Mouse (Mus musculus) forebrain, embryonic 16.5 days (tissue): ENCODE measurements at regions not wholly inside any gene's neighbourhood (a gene's known extent, or its start where the extent isn't known, plus 50 kb on each side); places are given as distances from the start of the nearest gene placed in this dataset.

ENCODE experiments used
- ATAC-seq: fragments of 200-750 bp; cut with Nextera tagmentation; 2 replicates; pipeline ENCODE4 v1.8.0; 2017; ENCODE audit warnings: mild to moderate bottlenecking, moderate library complexity
- H3K27ac ChIP-seq: fragments of 300-500 bp; sonication (generic); 2 replicates; pipeline ENCODE4 v1.5.1; 2014; ENCODE audit warnings: low read length, control low read depth
- H3K27me3 ChIP-seq: fragments of 300-500 bp; sonication (generic); replicated peaks from 2 replicates; pipeline ENCODE4 v1.6.1; 2014; ENCODE audit warnings: low read length; ENCODE audit not compliant: control insufficient read depth, insufficient read depth
- H3K36me3 ChIP-seq: fragments of 300-500 bp; sonication (generic); 2 replicates; pipeline ENCODE4 v1.6.1; 2014; ENCODE audit not compliant: control insufficient read depth, insufficient read depth
- H3K4me1 ChIP-seq: fragments of 300-500 bp; sonication (generic); replicated peaks from 2 replicates; pipeline ENCODE4 v1.6.1; 2014; ENCODE audit warnings: low read length; ENCODE audit not compliant: control insufficient read depth, insufficient read depth
- H3K4me2 ChIP-seq: fragments of 300-500 bp; sonication (generic); 2 replicates; pipeline ENCODE4 v1.6.1; 2014; ENCODE audit warnings: mild to moderate bottlenecking, low read length, control low read depth
- H3K4me3 ChIP-seq: fragments of 300-500 bp; sonication (generic); replicated peaks from 2 replicates; pipeline ENCODE4 v1.5.1; 2014; ENCODE audit warnings: mild to moderate bottlenecking, low read length, control low read depth
- H3K9ac ChIP-seq: fragments of 300-500 bp; sonication (generic); replicated peaks from 2 replicates; pipeline ENCODE4 v1.6.1; 2014; ENCODE audit warnings: low read depth, low read length, control low read depth
- H3K9me3 ChIP-seq: fragments of 300-500 bp; sonication (generic); 2 replicates; pipeline ENCODE4 v1.6.1; 2016; ENCODE audit warnings: low read length; ENCODE audit not compliant: control insufficient read depth
- WGBS: fragments of 180-500 bp; shearing (Covaris S2); extraction: QIAGEN DNeasy Blood & Tissue Kit; methylation state at CpG from one replicate; pipeline ENCODE4 v1.1.7; 2014; 5-methylcytosine and 5-hydroxymethylcytosine counted together

DNA sequence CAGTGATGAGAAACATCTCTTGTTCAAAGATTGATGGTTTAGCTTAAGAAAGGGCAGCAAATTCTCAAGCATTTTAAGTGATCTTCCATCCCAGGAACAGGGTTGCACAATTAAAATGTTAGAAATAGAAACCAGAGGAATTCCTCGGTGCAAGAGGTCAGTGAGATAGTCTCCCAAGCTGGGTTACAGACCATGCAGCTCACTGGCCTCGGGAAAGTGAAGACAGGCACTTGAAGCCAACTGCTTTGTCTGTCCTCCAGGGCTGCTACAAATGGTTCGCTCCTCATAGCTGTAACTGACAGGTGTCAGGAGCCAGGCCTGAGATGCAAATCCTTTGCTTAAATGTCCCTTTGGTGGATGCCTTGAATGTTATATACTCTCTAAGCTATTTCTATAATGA lies 306.2 kb upstream of the Jag1 start:
- ATAC-seq: no peak
- Histone ChIP-seq H3K4me3 (no peak overlapping the region), H3K4me2 (no peak overlapping the region), H3K4me1 (no peaks in the 10 kb centered on the region), H3K9me3 (no peaks in the 10 kb centered on the region), H3K27ac (no peak overlapping the region), H3K36me3 (no peaks in the 10 kb centered on the region), H3K27me3 (no peaks in the 10 kb centered on the region), H3K9ac (no peak overlapping the region)
- 52% methylated on average over 3 of the region's 3 CpGs for WGBS

DNA sequence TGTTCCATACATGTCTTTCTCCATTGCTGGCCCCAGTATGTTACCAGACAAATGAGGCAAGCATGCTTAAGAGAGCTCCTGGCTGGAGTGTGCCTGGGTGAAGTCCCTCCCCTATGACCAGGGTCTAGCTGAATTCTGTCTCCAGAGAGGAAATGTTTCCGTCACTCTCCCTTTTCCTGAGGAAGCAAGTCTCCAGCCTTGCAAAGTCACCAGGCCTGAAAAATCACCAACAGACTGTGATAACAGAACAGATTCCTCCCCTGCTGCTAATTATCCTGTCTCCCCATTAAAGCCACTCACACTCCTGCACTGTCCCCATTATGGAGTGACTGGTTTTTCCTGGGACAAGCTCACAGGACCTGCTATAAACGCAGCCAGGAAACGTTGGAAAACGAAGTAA lies 303.2 kb upstream of the Jag1 start:
- no peak overlapping the region for H3K9ac ChIP-seq
- no peaks in the 10 kb centered on the region for H3K36me3 ChIP-seq
- H3K27ac ChIP-seq: no peak overlapping the region
- H3K4me3 ChIP-seq: no peak overlapping the region
- no peak overlapping the region for H3K4me2 ChIP-seq
- no peak for ATAC-seq
- no peaks in the 10 kb centered on the region for H3K4me1 ChIP-seq
- no peaks in the 10 kb centered on the region for H3K27me3 ChIP-seq
- 72% methylated on average over 4 of the region's 4 CpGs for WGBS
- no peaks in the 10 kb centered on the region for H3K9me3 ChIP-seq

DNA sequence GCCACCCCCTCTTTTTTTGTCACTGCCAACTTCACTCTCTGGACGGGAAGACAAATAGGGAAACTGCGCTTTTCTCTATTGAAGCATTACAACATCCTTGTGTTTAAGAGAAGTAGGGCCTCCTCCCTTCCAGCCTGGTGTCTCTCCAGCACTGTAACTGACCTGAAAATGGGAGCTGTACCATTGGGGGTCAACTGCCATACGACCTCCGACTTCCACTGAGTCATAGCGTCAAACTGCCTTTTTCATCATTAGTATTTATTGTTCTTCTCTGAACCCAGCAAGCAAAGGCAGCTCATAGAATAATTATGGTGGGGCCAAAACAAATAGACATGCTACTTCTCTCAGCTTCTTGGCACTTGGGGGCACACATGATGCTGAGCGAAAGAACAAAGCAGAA lies 301.2 kb upstream of the Jag1 start:
- Histone ChIP-seq H3K4me3 (no peak overlapping the region), H3K4me1 (no peaks in the 10 kb centered on the region), H3K9ac (no peak overlapping the region), H3K36me3 (no peaks in the 10 kb centered on the region), H3K27ac (no peak overlapping the region), H3K9me3 (no peaks in the 10 kb centered on the region), H3K4me2 (no peak overlapping the region), H3K27me3 (no peaks in the 10 kb centered on the region)
- WGBS: 92% methylated on average over 6 of the region's 6 CpGs
- ATAC-seq: no peak

DNA sequence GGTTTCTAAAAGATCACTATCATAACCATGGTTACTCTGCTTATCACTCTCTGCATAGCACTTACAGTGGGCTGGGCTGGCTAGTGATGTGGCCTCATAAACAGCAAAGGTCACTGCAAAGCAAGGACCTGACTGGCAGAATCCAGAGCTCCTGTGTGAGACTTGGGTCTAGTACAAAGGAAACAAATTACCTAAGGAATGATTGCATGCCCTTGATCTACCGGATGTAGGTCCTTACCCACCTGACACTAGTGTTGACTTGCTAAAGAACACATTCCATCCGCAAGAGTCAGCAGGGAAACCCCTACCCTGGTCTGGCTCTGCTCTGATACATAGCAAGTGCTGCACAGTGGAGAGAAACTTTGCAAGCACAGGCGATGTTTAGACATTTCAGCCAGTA lies 297.0 kb upstream of the Jag1 start:
- H3K27me3 ChIP-seq: no peaks in the 10 kb centered on the region
- WGBS: 88% methylated on average over 3 of the region's 3 CpGs

DNA sequence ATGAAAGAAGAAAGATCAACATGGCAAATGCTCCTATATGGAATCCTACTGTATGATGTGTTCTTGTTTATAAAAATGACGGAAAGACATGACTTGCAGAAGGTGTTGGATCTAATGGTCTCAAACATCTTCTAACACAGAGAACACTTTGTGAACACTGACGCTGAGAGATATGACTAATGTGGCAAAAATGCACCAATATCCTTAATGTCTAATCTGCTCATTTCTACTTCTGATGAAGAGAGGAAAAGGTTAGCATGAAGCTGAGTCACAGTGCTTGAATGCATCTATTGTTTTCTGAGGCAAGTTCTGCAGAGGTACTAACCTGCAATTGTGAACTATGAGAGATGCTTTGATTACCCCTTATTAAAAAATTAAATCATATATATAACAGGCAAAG lies 293.2 kb upstream of the Jag1 start:
- no peaks in the 10 kb centered on the region for H3K27me3 ChIP-seq
- H3K36me3 ChIP-seq: no peaks in the 10 kb centered on the region
- no peaks in the 10 kb centered on the region for H3K4me1 ChIP-seq
- no peak overlapping the region for H3K9ac ChIP-seq
- H3K9me3 ChIP-seq: no peaks in the 10 kb centered on the region
- no peak overlapping the region for H3K27ac ChIP-seq
- 85% methylated on average over 2 of the region's 2 CpGs for WGBS
- no peak overlapping the region for H3K4me2 ChIP-seq
- ATAC-seq: no peak
- no peak overlapping the region for H3K4me3 ChIP-seq

More for the DNA sequence above, 297.0 kb upstream of the Jag1 start:
- no peak overlapping the region for H3K4me3 ChIP-seq
- H3K4me1 ChIP-seq: no peaks in the 10 kb centered on the region
- no peaks in the 10 kb centered on the region for H3K9me3 ChIP-seq
- no peak overlapping the region for H3K4me2 ChIP-seq
- no peaks in the 10 kb centered on the region for H3K36me3 ChIP-seq
- H3K27ac ChIP-seq: no peak overlapping the region
- H3K9ac ChIP-seq: no peak overlapping the region
- ATAC-seq: no peak

DNA sequence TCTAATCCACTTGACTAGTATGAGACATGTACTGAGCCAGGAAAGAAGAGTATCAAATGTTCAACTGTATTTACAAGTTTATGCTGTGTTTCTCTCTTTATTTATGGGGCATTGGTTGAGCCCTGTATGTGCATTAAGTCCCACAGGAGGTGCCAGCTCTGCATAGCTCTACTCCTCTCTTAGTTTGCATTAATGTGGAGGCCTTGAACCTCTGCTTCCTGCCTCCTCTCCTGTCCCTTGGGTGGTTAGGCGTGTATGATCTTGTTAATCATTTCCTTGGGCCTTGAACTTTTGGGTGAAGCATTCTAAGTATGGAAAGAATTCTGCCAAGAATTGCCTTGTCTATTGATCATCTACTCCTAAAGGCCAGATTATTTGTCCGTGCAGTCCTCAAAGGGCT lies 291.9 kb upstream of the Jag1 start:
- no peak overlapping the region for H3K27ac ChIP-seq
- H3K9ac ChIP-seq: no peak overlapping the region
- H3K9me3 ChIP-seq: no peaks in the 10 kb centered on the region
- H3K4me1 ChIP-seq: no peaks in the 10 kb centered on the region
- H3K36me3 ChIP-seq: no peaks in the 10 kb centered on the region
- no peak overlapping the region for H3K4me2 ChIP-seq
- no peak for ATAC-seq
- H3K4me3 ChIP-seq: no peak overlapping the region
- H3K27me3 ChIP-seq: no peaks in the 10 kb centered on the region
- WGBS: 87% methylated on average over 2 of the region's 2 CpGs

DNA sequence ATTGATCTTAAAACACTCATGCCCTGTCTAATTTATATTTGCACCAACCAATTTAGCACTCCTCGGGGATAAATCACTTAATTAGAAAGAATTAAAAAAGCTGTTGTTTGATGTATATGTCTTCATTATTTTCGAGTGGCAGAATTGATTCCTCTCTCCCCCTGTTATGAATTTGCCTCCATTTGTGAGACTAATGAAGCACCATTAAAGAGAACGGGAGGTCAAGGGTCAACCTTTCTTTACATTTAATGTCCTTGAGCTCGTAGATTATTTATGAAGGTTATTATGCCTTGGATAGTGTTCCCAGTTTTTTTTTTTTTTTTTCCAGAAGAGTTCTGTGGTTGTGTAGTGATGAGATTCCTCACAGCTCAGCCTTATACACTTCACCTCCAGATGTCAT lies 277.0 kb upstream of the Jag1 start:
- Histone ChIP-seq H3K9me3 (no peaks in the 10 kb centered on the region), H3K4me2 (no peak overlapping the region), H3K4me1 (no peaks in the 10 kb centered on the region), H3K4me3 (no peak overlapping the region), H3K36me3 (no peaks in the 10 kb centered on the region), H3K9ac (no peak overlapping the region), H3K27ac (no peak overlapping the region), H3K27me3 (no peaks in the 10 kb centered on the region)
- ATAC-seq: no peak
- WGBS: 43% methylated on average over 4 of the region's 4 CpGs

DNA sequence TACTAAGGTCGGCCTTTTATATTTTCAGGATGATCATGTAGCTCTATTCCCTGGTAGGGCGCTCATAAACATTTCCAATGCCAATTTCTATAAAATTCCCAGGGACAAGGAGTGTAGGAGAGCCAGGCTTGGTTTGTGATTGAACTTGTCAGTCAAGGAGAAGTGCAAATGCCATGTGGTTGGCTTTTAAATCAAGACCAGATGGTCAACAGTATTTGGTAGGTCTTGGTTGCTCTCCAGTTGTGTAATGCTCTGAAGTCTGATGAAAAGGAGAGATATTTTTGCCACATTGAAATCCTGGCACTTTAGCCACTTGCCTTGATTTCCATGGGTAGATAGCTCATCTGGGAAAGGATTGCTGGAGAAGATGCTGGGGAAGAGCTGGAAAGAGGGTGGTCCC lies 263.4 kb upstream of the Jag1 start:
- no peaks in the 10 kb centered on the region for H3K4me1 ChIP-seq
- WGBS: 91% methylated on average over 2 of the region's 2 CpGs
- ATAC-seq: no peak

DNA sequence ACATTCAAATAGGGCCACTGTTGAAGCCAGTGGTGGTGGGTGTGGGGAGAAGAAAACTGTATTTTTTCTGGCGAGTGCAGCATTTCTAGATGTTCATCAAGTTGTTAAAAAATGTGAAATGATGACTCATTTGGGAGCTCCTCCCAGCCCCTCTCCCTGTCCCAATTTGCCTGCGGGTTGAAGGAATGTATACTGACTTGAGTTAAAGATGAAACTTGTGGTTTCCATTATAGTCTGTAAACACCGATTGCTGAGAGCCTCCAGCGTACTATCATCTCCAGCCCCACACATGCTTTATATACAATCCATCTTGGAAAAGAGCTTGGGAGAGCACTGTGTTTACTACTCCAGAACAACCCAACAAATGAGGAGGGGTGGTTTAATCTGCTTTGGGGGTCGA lies 258.9 kb upstream of the Jag1 start:
- H3K9me3 ChIP-seq: no peaks in the 10 kb centered on the region
- no peak overlapping the region for H3K9ac ChIP-seq
- no peak for ATAC-seq
- no peaks in the 10 kb centered on the region for H3K36me3 ChIP-seq
- no peaks in the 10 kb centered on the region for H3K4me1 ChIP-seq
- H3K27me3 ChIP-seq: no peaks in the 10 kb centered on the region
- no peak overlapping the region for H3K4me3 ChIP-seq
- WGBS: 89% methylated on average over 5 of the region's 5 CpGs
- H3K27ac ChIP-seq: no peak overlapping the region
- H3K4me2 ChIP-seq: no peak overlapping the region

More for the DNA sequence above, 263.4 kb upstream of the Jag1 start:
- Histone ChIP-seq H3K9ac (no peak overlapping the region), H3K27me3 (no peaks in the 10 kb centered on the region), H3K9me3 (no peaks in the 10 kb centered on the region), H3K4me2 (no peak overlapping the region), H3K4me3 (no peak overlapping the region), H3K27ac (no peak overlapping the region), H3K36me3 (no peaks in the 10 kb centered on the region)

DNA sequence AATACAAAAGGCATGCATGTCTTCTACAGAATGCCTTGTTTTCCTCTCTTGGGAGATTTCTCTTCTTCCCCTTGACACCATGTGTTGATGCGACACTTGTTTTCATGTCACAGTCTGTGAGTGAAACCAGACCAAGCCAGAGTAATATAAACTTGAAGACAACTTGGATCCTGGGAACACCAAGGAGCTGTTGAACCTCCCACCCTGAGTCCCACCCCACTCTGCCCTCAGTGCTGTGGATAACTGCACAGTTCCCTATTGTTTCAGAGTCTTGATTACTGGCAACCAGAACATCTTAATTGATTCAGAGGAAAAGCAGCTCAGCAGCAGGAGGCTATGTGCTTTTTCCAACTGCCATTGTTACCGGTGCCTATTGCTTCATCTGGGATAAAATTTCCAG lies 254.6 kb upstream of the Jag1 start:
- Histone ChIP-seq H3K27me3 (no peaks in the 10 kb centered on the region), H3K36me3 (no peaks in the 10 kb centered on the region), H3K4me2 (no peak overlapping the region), H3K4me1 (no peaks in the 10 kb centered on the region), H3K4me3 (no peak overlapping the region), H3K9me3 (no peaks in the 10 kb centered on the region), H3K9ac (no peak overlapping the region), H3K27ac (no peak overlapping the region)
- ATAC-seq: no peak
- WGBS: 82% methylated on average over 2 of the region's 2 CpGs
